12 mouse cellular contexts compared by ENCODE assay signal in the genomic region with DNA sequence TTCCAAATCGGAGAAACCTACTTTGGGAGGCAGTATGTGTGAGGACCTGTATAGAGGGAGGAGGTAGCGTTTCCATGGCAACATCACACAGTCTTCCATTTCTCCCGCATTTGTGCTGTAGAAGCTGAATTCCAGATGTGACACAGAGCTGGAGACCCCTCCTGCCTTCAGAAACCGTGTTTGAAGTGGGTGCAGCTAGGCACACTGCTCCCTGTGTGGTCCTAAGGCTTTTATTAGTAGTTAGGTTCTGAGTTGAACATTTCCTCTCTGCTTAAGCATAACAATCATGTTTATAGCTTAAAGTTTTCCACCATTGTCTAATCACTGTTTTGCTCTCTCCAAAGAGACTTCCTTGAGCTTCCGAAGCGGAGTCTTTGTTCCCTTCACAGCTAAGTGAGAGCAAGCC. TPM values are rescaled to one million over a fixed set of nuclear protein-coding genes. Genes with fewer than 3 reads are reported as not detected.
A peak's percentile ranks its signal among the peaks of the same experiment; 100 is the strongest.
DNase-seq lines count a peak whose midpoint lies in the region; ATAC-seq and TF ChIP-seq lines count a peak whose summit lies in the region.
"Had no signal": no experiment of that assay in that cellular context is flagged by ENCODE, and none has a peak within 500 bp of the region (broad histone marks: within the 10 kb centered on the region; RNA-seq: fewer than 3 reads in every experiment).

No protein-coding gene starts in this region.

- no peak for TF ChIP-seq POLR2A in lung, adult 2 months (IDR thresholded peaks at IDR 0.05; ENCODE audit: borderline replicate concordance, extremely low read depth, low read depth, low read length)
- TF ChIP-seq POLR2A in kidney, adult 2 months (IDR thresholded peaks at IDR 0.05; ENCODE audit: low read depth, low read length) = no peak

- peak; percentile 32 for DNase-seq in lung, postnatal 10 days
- DNase-seq in lung, adult 2 months = no peak
- peak; percentile 6 for DNase-seq in telencephalon, adult 2 months (ENCODE audit: low read depth, low spot score)
- no peak for DNase-seq in adrenal gland, postnatal 14 days
- no peak for DNase-seq in retina, embryonic 14.5 days (ENCODE audit: low spot score)
- no peak for DNase-seq in kidney, adult 2 months
- DNase-seq: liver, embryonic 13.5 days; retina, postnatal 1 day had no signal

- H3K4me3 ChIP-seq in lung, adult 2 months (replicated peaks; ENCODE audit: extremely low read depth, low read depth, low read length) = no peak overlapping the region
- no peak overlapping the region for H3K4me3 ChIP-seq in forebrain, embryonic 13.5 days
- no peak overlapping the region for H3K4me3 ChIP-seq in limb, embryonic 12.5 days (replicated peaks)
- H3K4me3 ChIP-seq in kidney, adult 2 months (ENCODE audit: insufficient read depth, low read depth, low read length) = no peak overlapping the region
- H3K4me3 ChIP-seq: liver, embryonic 13.5 days had no signal

- no peak overlapping the region for H3K9ac ChIP-seq in forebrain, embryonic 13.5 days
- H3K9ac ChIP-seq in limb, embryonic 12.5 days (replicated peaks) = 0 out of 2 replicates have a peak overlapping the region, but pooled peaks have one; percentile 1
- H3K9ac ChIP-seq: liver, embryonic 13.5 days had no signal

- no peak overlapping the region for H3K4me2 ChIP-seq in forebrain, embryonic 13.5 days
- H3K4me2 ChIP-seq in limb, embryonic 12.5 days = peak overlapping the region; percentile 47
- H3K4me2 ChIP-seq: liver, embryonic 13.5 days had no signal

- peak; percentile 65 for ATAC-seq in forebrain, embryonic 13.5 days
- ATAC-seq in limb, embryonic 12.5 days (ENCODE audit: insufficient number of reproducible peaks, insufficient read depth, low FRiP score, low TSS enrichment, low read depth) = peak; percentile 60

- peak overlapping the region; percentile 12 for H3K27ac ChIP-seq in forebrain, embryonic 13.5 days
- peak overlapping the region; percentile 95 for H3K27ac ChIP-seq in limb, embryonic 12.5 days
- H3K27ac ChIP-seq in kidney, adult 2 months (ENCODE audit: insufficient read depth, low read depth, low read length) = no peak overlapping the region
- H3K27ac ChIP-seq: liver, embryonic 13.5 days had no signal

- no peaks in the 10 kb centered on the region for H3K27me3 ChIP-seq in forebrain, embryonic 13.5 days
- no peaks in the 10 kb centered on the region for H3K27me3 ChIP-seq in limb, embryonic 12.5 days
- no peaks in the 10 kb centered on the region for H3K27me3 ChIP-seq in kidney, adult 2 months (replicated peaks; ENCODE audit: control insufficient read depth, insufficient read depth, low read length)
- H3K27me3 ChIP-seq: liver, embryonic 13.5 days had no signal

- 34% methylated on average over 6 of the region's 6 CpGs for WGBS in lung, adult 2 months
- WGBS in forebrain, embryonic 13.5 days = 23% methylated on average over 6 of the region's 6 CpGs
- WGBS in limb, embryonic 12.5 days = 5% methylated on average over 6 of the region's 6 CpGs
- WGBS in kidney, adult 2 months = 62% methylated on average over 6 of the region's 6 CpGs

- peaks cover 38% of the 10 kb centered on the region for H3K4me1 ChIP-seq in lung, adult 2 months (ENCODE audit: control insufficient read depth, insufficient read depth, low read length)
- H3K4me1 ChIP-seq in forebrain, embryonic 13.5 days = peaks cover 54% of the 10 kb centered on the region
- H3K4me1 ChIP-seq in limb, embryonic 12.5 days (replicated peaks) = peaks cover 83% of the 10 kb centered on the region
- H3K4me1 ChIP-seq in kidney, adult 2 months (ENCODE audit: control insufficient read depth, insufficient read depth, low read length) = peaks cover 26% of the 10 kb centered on the region
- H3K4me1 ChIP-seq: liver, embryonic 13.5 days had no signal

- no peaks in the 10 kb centered on the region for H3K9me3 ChIP-seq in forebrain, embryonic 13.5 days (replicated peaks)
- no peaks in the 10 kb centered on the region for H3K9me3 ChIP-seq in limb, embryonic 12.5 days
- H3K9me3 ChIP-seq: liver, embryonic 13.5 days had no signal

- H3K36me3 ChIP-seq in forebrain, embryonic 13.5 days (ENCODE audit: poor library complexity, severe bottlenecking) = no peaks in the 10 kb centered on the region
- H3K36me3 ChIP-seq in limb, embryonic 12.5 days = no peaks in the 10 kb centered on the region
- no peaks in the 10 kb centered on the region for H3K36me3 ChIP-seq in kidney, adult 2 months (ENCODE audit: control insufficient read depth, insufficient read depth, low read length)
- H3K36me3 ChIP-seq: liver, embryonic 13.5 days had no signal

- TF ChIP-seq CTCF in lung, adult 2 months (IDR thresholded peaks at IDR 0.05; ENCODE audit: insufficient read depth, low read length) = no peak
- no peak for TF ChIP-seq CTCF in kidney, adult 2 months (conservative IDR thresholded peaks at IDR 0.05; ENCODE audit: insufficient read depth, insufficient read length, low read depth, low read length)

RNA-seq across cellular contexts. Expression of a gene that starts 29.1 kb away (rescaled TPM):
- 9.4 and 11.3 TPM in 2 replicates for polyA plus RNA-seq in lung, adult 2 months (2012; rRNA removed)
- polyA plus RNA-seq in forebrain, embryonic 13.5 days (2015; fragmentation: Nextera tagmentation; extraction: Ambion mirVana) = 1.9 and 2.3 TPM in 2 replicates
- 13.5 and 15.5 TPM in 2 replicates for polyA plus RNA-seq in limb, embryonic 12.5 days (2016; fragmentation: Nextera tagmentation; extraction: Ambion mirVana)
- 3.6 and 5.2 TPM in 2 replicates for total RNA-seq in adrenal gland, postnatal 14 days (2021)
- polyA plus RNA-seq in kidney, adult 2 months (2012; rRNA removed) = 3.3 and 3.8 TPM in 2 replicates
- total RNA-seq: common myeloid progenitor, adult 5-6 weeks; hematopoietic stem cell, adult 5-6 weeks had no signal

RNA-seq across cellular contexts. Expression of a gene that starts 46.8 kb away (rescaled TPM):
- 36.6 and 48.5 TPM in 2 replicates for polyA plus RNA-seq in lung, adult 2 months (2012; rRNA removed)
- 1.5 and 1.6 TPM in 2 replicates for polyA plus RNA-seq in forebrain, embryonic 13.5 days (2015; fragmentation: Nextera tagmentation; extraction: Ambion mirVana)
- 26.6 and 27.4 TPM in 2 replicates for polyA plus RNA-seq in limb, embryonic 12.5 days (2016; fragmentation: Nextera tagmentation; extraction: Ambion mirVana)
- 34.2 and 43.5 TPM in 2 replicates for total RNA-seq in adrenal gland, postnatal 14 days (2021)
- polyA plus RNA-seq in kidney, adult 2 months (2012; rRNA removed) = 15.2 and 17.3 TPM in 2 replicates

Comparison
In these comparisons a context has a peak if more than half of its experiments do, and no peak if none do; other contexts are left out.
1. DNase-seq: peak in lung, postnatal 10 days (single experiment) and telencephalon, adult 2 months (single experiment); none in lung, adult 2 months (single experiment), adrenal gland, postnatal 14 days (single experiment), retina, embryonic 14.5 days (single experiment) and kidney, adult 2 months (single experiment).